Mouse (Mus musculus) neutrophil, adult 65 days (primary cell): Measurements from ENCODE around the gene Echs1. TPM values are rescaled to one million over a fixed set of nuclear protein-coding genes. Genes with fewer than 3 reads are reported as not detected.

Experiments used
- total RNA-seq: library from RNA; stranded (reverse); gene quantifications from 2 replicates; pipeline ENCODE4 v1.2.4, GENCODE M21; 2023

Echs1 gene
- total RNA-seq, result 27.9 and 31.7 TPM in 2 replicates

DNA sequence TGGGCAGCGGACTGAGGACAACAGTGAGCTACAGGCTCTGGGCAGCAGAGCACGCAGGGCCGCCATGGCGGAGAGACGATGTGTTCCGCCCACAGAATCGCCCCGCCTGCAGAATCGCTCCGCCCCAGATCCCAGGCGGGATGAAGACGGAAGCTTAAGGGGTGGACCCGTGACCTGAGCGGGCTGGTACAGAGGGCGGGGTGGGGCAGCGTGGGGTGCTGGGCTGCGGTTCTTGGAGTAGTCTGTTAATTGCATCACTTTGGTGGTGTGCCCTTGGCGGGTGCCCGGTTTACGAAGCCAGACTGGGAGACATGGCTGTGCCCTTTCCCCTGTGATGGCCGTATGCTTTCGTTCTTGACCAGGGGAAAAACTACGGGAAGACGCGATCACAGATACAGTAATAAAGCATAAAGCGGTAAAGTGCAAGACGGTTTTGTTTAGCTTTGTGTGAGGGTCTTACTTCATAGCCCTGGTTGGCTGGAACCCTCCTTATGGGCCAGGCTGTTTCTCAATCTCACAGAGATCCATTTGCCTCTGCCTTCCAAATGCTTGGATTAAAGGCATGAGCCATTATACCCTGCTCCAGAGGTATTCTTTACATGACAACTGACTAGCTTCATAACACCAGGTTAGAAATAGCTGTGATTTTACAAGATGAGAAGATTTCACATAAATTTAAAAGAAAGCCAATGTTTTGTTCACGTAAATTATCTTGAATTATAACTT lies at the start of gene Echs1:
TSS of gene Echs1 (minus strand) at position 148 of the 726 bp plus-strand sequence.

DNA sequence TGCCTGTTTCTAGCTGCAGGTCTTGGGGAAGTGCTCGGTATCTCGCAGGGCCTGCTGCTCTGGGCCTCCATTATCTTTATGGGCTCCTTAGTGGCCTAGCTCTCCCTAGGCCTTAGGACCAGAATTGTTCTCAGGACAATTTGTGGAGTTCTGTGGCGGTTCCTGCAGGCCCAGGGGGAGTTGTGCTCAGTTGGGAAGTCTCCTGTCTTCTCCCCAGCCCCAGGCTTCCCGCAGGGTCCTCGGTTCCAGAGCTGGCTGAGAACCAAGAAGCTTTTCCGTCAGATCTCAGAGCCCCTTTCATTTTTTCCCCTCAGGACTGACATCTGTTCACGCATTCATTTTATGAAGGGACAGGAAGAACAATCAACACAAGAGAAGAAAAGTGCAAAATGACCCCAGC lies 48.4 kb upstream of the Echs1 start, which contains the start of gene Olfr522:
TSS of gene Olfr522 (minus strand) at position 101 of the 400 bp plus-strand sequence.

DNA sequence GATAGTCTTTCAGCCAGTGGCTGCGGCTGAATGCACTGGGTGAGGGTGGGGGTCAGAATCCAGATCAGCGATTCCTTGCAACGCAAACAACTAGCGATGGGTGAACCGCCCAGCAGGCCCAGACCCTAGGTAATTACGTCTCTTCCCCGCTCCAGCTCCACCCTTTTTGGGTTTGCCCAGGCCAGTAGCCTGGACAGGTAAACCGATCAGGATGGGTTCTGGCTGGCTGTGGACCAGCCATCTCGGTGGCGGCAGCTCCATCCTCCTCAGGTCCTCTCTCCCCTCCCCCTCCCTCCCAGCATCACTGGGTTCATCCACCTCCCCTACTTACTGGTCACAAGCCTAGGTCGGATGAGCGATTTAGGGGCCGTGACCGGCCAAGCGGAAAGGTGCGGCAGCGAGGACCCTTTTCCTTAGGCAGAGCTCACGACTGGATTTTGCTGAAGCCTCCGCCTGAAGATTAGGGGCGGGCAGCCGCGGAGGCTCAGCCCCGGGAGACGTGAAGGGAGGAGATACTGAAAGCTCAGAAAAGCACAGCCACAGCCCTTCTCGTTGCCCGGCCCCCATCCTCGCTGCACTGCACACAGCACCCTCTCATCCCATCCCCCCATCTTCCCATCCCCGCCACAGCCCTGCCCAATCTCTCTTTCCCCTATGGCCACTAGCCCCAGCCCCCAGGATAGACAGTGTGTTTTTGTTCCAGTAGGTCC lies 38.1 kb upstream of the Echs1 start, which contains the start of gene Sprn:
TSS of gene Sprn (minus strand) at position 660 of the 710 bp plus-strand sequence.

DNA sequence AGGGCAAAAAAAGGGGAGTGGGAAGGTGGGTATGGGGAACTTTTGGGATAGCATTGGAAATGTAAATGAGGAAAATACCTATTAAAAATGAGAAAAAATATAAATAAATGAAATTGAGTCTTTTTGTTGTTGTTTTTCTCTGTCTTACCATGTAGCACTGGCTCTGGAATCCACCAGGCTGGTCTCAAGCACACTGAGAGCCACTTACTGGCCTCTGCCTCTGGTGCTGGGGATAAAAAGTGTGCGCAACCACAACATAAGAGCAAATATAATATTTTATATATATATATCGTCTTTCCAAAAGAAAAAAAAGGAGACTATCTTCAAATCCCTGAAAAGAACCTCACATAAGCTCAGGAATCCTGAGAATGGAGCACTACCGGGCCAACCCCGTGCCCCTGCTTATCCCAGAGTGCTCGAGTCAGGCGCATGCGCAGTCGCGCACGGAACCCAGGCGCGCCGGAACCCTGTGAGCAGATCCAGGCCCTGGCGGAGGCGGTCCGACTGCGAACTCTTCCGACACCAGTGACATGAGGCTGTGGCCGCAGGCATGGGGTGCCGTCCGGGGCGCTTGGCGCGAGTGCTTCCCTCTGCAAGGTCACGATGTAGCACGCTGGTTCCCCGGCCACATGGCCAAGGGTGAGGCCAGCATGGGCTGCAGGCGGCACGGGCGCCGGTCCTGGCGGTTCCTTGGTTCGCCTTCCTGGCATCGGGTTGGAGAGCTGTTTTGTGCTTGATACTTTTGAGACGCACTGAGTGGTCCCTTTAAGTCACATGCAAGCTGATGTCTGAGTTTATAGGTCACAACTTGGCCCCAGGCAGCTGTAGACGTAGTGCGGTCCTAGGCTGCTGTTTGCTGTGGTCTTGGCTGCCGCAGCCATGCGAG lies 21.1 kb upstream of the Echs1 start, which contains the start of gene Mtg1:
TSS of gene Mtg1 (plus strand) at position 430 of the 886 bp plus-strand sequence.

DNA sequence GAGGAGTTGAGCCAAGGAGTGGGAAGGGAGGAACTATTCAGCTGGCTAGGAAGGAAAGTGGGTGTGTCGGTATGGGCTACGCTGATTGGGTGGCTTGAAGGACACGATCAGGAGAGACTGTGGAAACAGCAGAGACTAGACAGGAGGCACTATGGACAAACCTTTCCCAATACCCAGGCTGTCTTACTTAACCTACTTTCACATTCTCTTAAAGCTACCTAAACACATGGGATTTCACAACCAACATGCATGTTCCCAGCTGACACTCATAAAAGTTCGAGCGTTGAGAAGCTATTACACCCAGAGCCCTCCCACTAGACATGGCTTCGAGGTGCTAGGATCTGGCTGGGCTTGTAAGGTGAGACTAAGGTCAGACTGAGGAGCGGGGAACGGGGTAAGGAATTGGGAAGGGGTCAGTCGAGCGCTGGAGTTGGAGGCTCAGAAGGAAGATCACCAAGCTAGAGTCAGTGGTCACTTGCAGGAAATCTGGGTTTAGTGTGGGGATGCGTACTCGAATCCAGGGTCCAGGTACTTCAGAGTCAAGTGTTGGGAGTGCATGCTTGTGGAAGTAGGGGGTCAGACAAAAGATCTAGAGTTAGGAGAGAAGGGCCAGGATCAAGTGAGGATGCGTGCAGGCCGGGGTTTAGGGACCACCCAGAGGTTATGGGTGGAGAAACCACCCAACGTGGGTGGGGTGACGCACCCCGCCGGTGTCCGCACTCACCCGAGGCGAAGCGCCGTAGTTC lies 520 bp downstream of the Echs1 start, which contains the start of gene Paox:
TSS of gene Paox (plus strand) at position 217 of the 746 bp plus-strand sequence.

DNA sequence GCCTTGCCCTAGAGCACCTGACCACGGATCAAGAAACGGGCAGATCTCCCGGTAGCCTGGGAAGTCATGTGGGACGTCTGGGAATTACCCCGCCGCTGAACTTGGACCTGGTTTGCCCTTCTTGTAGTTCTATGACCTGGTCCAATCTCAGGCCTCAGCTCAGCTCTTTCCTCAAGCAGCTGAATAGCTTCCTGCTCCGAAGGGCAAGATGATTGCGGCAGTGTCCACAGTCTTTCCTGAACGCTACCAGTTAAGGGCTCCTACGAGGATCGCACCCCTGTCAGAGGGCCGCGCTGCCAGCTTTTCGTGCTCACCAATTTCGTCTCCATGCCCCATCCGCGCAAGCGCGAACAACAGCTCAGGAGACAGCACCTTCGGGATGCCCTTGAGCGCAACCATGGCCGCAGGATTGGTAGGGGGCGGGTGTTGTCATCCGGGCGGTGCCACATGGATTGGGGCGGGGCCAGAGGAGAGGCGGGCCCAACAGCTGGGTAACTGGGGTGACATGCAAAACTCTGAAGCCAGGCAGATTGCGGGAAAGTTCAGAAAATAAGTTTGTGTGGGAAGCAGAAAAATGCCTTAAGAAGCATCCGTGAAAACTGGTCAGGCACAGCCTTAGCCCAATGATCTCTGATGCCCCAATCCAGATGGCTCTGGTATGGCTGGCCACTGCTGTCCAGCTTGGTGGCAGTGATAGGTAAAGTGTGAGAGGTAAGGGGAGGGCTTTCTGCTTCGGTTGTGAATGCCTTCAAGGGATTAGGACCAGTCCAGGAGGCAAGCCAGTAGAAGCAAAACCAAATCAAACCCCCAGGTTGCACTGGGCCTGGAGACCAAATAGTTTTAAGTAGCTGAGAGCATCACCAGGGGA lies 14.0 kb downstream of the Echs1 start, which contains the start of gene Fuom:
TSS of gene Fuom (minus strand) at position 449 of the 868 bp plus-strand sequence.

DNA sequence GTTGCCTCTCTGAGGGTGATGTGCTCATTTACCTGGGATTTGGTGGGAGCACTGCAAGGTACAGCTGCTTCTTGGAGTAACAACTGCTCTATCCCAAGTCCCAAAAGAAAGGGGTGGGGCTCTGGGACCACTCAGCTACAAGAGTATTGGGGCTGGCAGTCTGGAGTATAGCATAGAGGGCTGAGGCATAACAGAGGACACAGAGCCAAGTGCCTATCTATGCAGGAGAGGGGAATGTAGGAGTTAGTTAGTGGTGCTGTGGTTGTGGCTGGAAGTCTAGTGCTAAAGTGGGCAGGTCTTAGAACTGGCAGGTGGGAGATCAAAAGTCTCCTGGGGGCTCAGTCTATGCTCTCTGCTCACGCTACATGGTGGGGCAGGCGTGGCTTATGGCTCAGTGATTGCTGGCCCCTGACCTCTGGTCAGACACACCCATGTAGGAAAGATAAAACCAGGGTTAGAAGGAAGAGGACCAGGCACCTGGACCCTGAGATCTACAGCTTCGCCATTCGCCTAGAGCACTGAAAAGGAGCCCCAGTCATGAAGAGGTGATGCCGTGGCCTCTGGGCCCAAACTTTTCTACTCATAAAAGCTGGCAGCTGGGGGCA lies 23.2 kb downstream of the Echs1 start, which contains the start of gene Prap1:
TSS of gene Prap1 (plus strand) at position 472 of the 605 bp plus-strand sequence.

DNA sequence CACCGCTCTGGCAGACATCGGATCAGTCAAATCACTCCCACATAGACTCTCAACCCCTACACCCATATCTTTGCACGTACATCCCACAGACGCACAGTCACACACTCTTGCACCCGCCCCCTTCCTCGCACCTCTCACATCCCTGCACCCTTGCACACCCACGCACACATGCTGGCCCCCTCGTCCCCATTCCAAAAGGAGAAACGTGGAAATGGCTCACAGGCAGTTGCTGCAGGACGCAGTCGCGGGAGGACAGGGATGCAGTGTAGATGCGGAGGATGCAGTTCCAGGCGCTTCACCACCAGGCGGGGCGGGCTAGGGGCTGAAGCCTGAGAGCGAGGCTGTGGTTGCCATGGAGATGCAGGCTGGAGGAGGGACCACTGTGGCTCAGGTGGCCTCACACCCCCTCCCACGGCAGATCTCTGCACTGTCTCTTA lies 34.0 kb downstream of the Echs1 start, which contains the start of gene Caly:
TSS of gene Caly (minus strand) at position 307 of the 437 bp plus-strand sequence.

Other genes with a start within 250 kb of the Echs1 start
- gene Kndc1, start 221.8 kb downstream of the Echs1 start, total RNA-seq, result not detected in 2 replicates
- not detected in 2 replicates for gene Utf1, start 172.7 kb downstream of the Echs1 start, total RNA-seq
- gene 6430531B16Rik, start 137.7 kb downstream of the Echs1 start, total RNA-seq, result 3.3 and 3.9 TPM in 2 replicates
- 1,061 and 1,613 TPM in 2 replicates for gene Adam8, start 123.9 kb downstream of the Echs1 start, total RNA-seq
- gene Zfp511, start 80.1 kb downstream of the Echs1 start, total RNA-seq, result 11.3 and 18.2 TPM in 2 replicates
- 22.2 and 22.9 TPM in 2 replicates for gene Tubgcp2, start 79.8 kb downstream of the Echs1 start, total RNA-seq
- gene Msx3, start 67.4 kb downstream of the Echs1 start, total RNA-seq, result not detected in 2 replicates
- gene Caly, start 33.9 kb downstream of the Echs1 start, total RNA-seq, result not detected in 2 replicates
- gene Prap1, start 23.1 kb downstream of the Echs1 start, total RNA-seq, result not detected in 2 replicates
- gene Fuom, start 14.0 kb downstream of the Echs1 start, total RNA-seq, result 6.7 and 8.2 TPM in 2 replicates
- 3.9 and 9.7 TPM in 2 replicates for gene Paox, start 677 bp downstream of the Echs1 start, total RNA-seq
- 4.7 and 5.0 TPM in 2 replicates for gene Mtg1, start 21.1 kb upstream of the Echs1 start, total RNA-seq
- gene Sprn, start 38.4 kb upstream of the Echs1 start, total RNA-seq, result not detected in 2 replicates
- gene Olfr522, start 48.3 kb upstream of the Echs1 start, total RNA-seq, result not detected in 2 replicates
- gene Olfr523, start 56.7 kb upstream of the Echs1 start, total RNA-seq, result not detected in 2 replicates
- not detected in 2 replicates for gene Olfr524, start 89.5 kb upstream of the Echs1 start, total RNA-seq
- gene Cd163l1, start 101.8 kb upstream of the Echs1 start, total RNA-seq, result not detected in 2 replicates
- gene 5830411N06Rik, start 130.8 kb upstream of the Echs1 start, total RNA-seq, result not detected in 2 replicates
- gene Olfr525, start 204.4 kb upstream of the Echs1 start, total RNA-seq, result not detected in 2 replicates
- not detected in 2 replicates for gene Olfr527, start 217.5 kb upstream of the Echs1 start, total RNA-seq
- not detected in 2 replicates for gene Olfr60, start 245.2 kb upstream of the Echs1 start, total RNA-seq